Mouse (Mus musculus) bone marrow macrophage, adult 2 months (primary cell): ENCODE results near the gene Ddx58.

Experiments
- CTCF ChIP-seq: IDR thresholded peaks from 2 replicates; pipeline ENCODE4 v1.5.1; 2012; ENCODE audit warnings: low read depth, mild to moderate bottlenecking, low read length, moderate library complexity
- POLR2A ChIP-seq: IDR thresholded peaks from 2 replicates; pipeline ENCODE4 v1.6.1; 2012; ENCODE audit warnings: mild to moderate bottlenecking, low read depth, low read length, borderline replicate concordance

DNA sequence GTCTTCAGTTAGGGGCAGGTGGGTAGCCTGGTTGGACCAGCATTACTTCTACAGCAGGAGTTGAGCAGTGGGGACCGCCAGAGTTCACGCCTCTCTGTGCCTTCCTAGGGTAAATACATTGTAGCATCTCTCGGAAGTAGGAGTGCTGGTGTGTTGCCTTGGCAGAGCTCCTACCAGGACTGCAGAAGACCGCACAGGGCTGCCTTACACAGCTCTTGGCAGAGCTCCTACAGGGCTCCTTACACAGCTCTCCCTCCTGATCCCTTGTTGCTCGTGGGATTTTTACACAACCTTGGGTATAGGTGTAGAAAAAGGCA lies 81.4 kb downstream of the Ddx58 start:
- no peak for TF ChIP-seq POLR2A
- TF ChIP-seq CTCF, result no peak
